Mouse (Mus musculus): ENCODE results near the gene Gabrb3. TPM values are rescaled to one million over a fixed set of nuclear protein-coding genes. Genes with fewer than 3 reads are reported as not detected.

The Gabrb3 gene
- polyA plus RNA-seq, 1 experiment, result 249 TPM

GRCm38 (mm10) chr7:57842383-57842896 is 422.9 kb downstream of the Gabrb3 start:
- TF ChIP-seq CTCF (IDR thresholded peaks at IDR 0.05; ENCODE audit: insufficient read depth, low read depth, low read length), result no peak
- TF ChIP-seq POLR2A (IDR thresholded peaks at IDR 0.05; ENCODE audit: insufficient read depth, low read depth, low read length), result no peak
- H3K4me1 ChIP-seq (ENCODE audit: control insufficient read depth, insufficient read depth, low read length), result no peaks in the 10 kb centered on the region
- WGBS, result 15% methylated on average over 1 of the region's 1 CpGs
- H3K27ac ChIP-seq (ENCODE audit: insufficient read depth, low read depth, low read length), result no peak overlapping the region
- no peak overlapping the region for H3K4me3 ChIP-seq (ENCODE audit: insufficient read depth, low read depth, low read length)

- 64% methylated on average over 2 of the region's 2 CpGs for WGBS
- Histone ChIP-seq H3K27ac (ENCODE audit: insufficient read depth, low read depth, low read length) (no peak overlapping the region), H3K4me1 (ENCODE audit: control insufficient read depth, insufficient read depth, low read length) (no peaks in the 10 kb centered on the region), H3K4me3 (ENCODE audit: insufficient read depth, low read depth, low read length) (no peak overlapping the region)
- no peak for TF ChIP-seq POLR2A (IDR thresholded peaks at IDR 0.05; ENCODE audit: insufficient read depth, low read depth, low read length)
- no peak for TF ChIP-seq CTCF (IDR thresholded peaks at IDR 0.05; ENCODE audit: insufficient read depth, low read depth, low read length)
Observed at GRCm38 (mm10) chr7:57867951-57868350, 448.5 kb downstream of the Gabrb3 start.

Other genes with a start within 250 kb of the Gabrb3 start
- not detected in 2 replicates for gene Gabrg3, start 32.5 kb upstream of the Gabrb3 start, polyA plus RNA-seq (2012; ENCODE audit: insufficient read depth, insufficient read length, low replicate concordance, missing spikeins)
- gene Gabra5, start 90.4 kb downstream of the Gabrb3 start, polyA plus RNA-seq (2012; ENCODE audit: insufficient read depth, insufficient read length, low replicate concordance, missing spikeins), result not detected in 2 replicates